Mouse (Mus musculus) heart, postnatal 36 days (tissue): ENCODE data around the gene Myh4. TPM values are rescaled to one million over a fixed set of nuclear protein-coding genes. Genes with fewer than 3 reads are reported as not detected.

Source experiments
- total RNA-seq, 2 experiments: library from RNA; stranded (reverse); gene quantifications; 2 replicates each; pipeline ENCODE4 v1.2.3; 2021

Myh4 gene
- total RNA-seq, 2 experiments from 2014 or later = 0.08 TPM; not detected in 1

Other genes with a start within 250 kb of the Myh4 start
- 1 to 10 TPM; 1.5 to 1.9 TPM for gene Tmem220, start 212.9 kb upstream of the Myh4 start, total RNA-seq
- 10 to 100 TPM; 12.5 to 16.3 TPM for gene Adprm, start 185.4 kb upstream of the Myh4 start, total RNA-seq
- gene Sco1, start 185.4 kb upstream of the Myh4 start, total RNA-seq = 10 to 100 TPM; 17.9 to 21.2 TPM
- not detected for gene Myh3, start 159.7 kb upstream of the Myh4 start, total RNA-seq
- gene Myh2, start 67.0 kb upstream of the Myh4 start, total RNA-seq = not detected
- gene Myh1, start 38.0 kb upstream of the Myh4 start, total RNA-seq = not detected
- gene Myh8, start 39.1 kb downstream of the Myh4 start, total RNA-seq = under 1 TPM; 0.05 to 0.17 TPM
- gene Myh13, start 83.6 kb downstream of the Myh4 start, total RNA-seq = not detected
- gene Gas7, start 217.4 kb downstream of the Myh4 start, total RNA-seq = 10 to 100 TPM; 10.2 to 10.3 TPM